Mouse (Mus musculus) right cerebral cortex, postnatal 14 days (tissue): ENCODE data around the gene Wdr82.
A peak's percentile ranks its signal among the peaks of the same experiment; 100 is the strongest.

Source experiments
- DNase-seq: peaks from one replicate; pipeline ENCODE4 v3.0.0; 2022

The Wdr82 gene

DNA sequence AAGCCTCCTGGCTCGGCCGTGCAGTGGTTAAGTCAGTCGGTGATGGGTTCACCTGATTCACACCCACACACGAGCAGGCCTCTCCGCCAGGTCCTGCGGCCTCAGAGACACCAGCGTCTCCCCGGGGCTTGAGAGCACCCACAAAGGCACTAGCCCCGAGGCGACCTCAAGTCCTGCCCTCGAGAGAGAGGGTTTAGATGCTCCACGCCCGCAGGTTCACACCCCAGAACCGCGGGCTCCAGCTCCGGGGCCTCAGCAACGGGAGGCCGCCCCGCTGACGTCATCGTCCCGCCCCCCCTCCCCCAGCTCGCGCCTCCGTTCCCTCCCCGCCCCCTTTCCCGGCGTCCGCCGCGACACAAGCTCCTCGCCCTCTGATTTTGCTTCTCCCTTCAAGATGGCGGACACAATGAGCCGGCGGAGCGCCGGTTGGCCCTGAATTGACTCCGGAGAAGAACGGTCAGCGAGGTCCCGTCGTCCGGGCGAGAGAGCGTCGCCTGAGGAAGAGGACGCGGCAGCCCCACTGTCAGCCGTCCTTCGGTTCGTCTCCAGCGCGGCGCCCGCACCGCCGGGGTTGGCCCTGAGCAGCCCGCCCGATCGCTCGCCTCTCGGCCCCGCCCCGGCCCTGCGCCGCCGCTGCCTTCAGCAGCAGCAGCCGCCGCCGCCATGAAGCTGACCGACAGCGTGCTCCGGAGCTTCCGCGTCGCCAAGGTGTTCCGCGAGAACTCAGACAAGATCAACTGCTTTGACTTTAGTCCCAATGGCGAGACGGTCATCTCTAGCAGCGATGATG lies at the start of gene Wdr82:
TSS of gene Wdr82 (plus strand) at position 373 of the 790 bp plus-strand sequence.
- DNase-seq, result peak; percentile 90

DNA sequence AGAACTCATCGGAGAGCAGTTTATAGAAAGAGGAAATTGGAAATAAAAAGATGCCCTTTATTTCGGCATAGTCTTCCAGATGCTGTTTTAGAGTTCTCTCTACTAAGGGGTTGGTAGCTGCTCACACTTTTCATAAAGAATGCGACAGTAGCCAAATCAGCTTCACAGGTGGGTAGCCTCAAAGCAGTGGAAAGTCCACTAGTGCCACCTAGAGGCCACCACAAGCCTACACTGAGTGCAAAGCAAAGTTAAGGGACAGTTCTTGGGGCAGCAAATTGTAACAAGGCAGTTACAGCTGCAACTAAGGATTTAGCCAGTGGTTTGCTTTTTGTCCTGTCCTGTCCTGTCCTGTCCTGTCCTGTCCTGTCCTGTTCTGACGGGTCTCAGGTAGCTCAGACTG lies 47.1 kb upstream of the Wdr82 start:
- peak; percentile 30 for DNase-seq

DNA sequence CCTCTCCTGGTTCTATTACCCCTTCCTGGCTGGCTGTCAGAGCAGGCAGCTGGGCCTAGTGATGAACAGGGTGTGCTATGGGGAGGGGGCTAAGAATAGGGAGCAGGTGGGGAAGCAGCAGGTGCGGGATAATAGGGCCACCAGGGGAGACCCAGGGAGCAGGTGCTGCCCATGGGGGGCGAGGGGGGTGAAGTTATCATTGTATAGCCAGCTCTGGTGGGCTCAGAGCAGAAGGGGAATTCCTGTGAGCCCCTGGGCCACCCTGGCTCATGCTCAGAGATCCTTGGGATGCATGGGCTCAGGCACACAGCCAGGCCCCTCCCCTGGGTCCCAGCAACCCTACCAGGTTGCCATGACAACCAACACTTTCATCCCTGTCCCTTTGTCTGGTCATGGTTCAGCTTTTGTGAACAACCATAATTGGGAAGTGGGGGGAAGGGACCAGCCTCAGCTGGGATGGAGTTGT lies 43.9 kb upstream of the Wdr82 start:
- no peak for DNase-seq

DNA sequence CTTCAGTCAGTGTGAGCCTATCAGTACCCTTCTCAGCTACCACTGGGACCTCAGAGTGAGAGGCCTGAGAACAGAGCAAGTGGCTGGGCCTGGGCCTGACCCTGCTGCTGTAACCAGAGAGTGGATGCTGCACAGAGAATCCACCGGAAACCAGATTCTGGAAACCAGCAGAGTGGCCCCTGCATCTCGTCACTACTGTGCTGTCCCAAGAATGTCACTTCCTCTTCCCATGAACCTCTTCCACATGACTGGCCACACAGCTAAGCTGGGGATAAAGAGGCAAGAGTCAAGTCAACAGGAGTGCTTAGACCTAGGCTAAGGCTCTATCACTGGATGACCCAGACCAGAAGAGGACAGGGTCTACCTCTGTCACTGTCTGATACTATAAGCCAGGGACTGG lies 41.7 kb upstream of the Wdr82 start:
- DNase-seq, result no peak

DNA sequence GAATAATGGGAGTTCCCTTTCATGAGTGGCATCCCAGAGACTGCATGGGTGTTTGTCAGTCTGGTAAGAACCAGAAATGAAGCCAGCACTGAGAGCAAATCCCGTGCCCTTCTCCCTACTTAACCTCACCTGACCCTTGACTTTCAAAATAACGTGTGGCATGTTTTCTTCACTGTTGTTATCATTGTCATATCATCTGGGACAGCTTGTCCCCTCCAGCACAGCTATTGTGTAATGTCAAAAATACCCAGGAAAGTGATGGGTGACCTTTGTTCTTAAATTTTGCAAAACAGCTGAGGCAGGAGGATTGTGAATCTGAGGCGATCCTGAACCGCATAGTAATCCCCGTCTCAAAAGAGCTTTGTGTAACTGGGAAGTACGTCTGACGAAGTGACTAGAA lies 40.5 kb upstream of the Wdr82 start:
- DNase-seq, result no peak

DNA sequence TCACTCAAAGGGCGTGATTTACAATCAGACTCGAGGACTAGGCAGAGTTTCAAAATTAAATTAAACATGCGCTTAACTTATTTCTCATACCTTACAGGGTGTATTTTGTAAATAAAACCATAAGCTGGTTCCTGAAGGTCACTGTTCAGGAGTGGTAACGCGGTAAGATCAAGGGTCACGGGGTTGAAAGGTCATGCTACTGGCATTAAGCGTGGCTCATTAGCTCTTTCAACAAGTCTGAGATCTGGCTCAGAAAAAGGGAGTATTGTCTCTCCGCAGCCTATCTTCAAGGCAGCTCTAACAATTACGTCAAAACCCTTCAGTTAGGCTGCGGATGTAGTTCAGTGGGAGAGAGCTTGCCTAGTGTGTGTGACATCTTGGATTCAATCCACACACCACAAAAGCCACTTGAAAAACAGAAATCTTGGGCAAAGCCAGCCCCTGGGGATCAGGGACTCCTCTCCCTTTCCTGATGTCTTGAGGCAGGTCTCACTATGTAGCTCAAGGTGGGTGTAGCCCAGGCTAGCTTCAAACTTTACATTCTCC lies 33.0 kb upstream of the Wdr82 start:
- no peak for DNase-seq

DNA sequence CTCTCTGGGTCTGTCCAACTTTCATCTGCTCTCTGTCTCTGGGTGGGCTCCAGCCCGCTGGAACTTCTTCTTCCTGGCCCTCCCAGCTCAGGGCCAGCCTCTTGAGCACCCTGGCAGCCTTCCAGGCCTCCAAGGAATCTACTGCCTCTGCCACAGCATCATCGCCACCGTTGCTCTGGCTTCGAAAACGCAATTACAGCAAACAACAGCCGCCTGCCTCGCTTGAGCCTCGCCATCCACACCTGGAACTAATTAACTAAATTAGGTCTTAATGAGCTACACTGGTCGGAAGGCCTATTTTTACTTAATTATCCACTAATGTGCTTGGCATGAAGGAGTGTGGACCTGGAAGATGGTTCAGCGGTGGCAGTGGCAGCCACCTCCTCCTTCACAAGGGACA lies 31.0 kb upstream of the Wdr82 start:
- peak; percentile 47 for DNase-seq

DNA sequence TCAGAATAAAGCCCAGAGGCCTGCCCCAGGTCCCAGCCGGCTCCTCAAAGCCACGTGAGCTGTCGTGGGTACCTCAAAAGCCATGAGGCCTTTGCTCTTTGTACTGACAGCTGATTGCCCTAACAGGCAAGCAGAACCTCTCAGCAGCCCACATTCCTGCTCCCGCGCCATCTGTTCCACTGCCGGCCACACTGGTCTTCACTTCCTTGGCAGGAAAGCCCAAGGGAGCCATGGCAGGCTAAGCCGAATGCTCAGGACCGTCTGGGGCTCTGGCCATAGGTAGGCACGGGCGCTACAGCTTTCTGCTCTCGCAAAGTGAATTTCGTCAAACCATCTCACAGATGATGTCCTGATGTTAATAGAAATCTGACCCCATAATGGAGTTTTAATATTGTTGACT lies 28.8 kb upstream of the Wdr82 start:
- no peak for DNase-seq

DNA sequence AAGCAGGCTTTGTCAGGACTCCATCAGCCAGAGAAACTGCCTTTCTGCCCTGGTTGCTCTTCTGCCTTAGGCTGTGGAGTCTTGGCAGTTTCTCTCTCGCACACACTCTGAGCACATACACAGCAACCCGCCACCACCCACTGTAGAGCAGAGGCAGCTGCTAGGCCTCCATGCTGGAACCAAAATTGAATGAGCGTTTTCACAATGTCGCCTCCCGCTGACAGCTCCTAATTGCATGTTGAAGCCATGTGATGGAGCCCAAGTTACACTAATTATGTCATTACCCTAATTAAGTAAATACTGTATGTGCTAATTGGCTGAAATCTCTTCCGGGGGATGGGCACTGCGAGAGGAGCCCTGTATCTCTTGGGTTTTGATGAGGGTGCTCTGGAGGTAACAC lies 26.6 kb upstream of the Wdr82 start:
- no peak for DNase-seq

DNA sequence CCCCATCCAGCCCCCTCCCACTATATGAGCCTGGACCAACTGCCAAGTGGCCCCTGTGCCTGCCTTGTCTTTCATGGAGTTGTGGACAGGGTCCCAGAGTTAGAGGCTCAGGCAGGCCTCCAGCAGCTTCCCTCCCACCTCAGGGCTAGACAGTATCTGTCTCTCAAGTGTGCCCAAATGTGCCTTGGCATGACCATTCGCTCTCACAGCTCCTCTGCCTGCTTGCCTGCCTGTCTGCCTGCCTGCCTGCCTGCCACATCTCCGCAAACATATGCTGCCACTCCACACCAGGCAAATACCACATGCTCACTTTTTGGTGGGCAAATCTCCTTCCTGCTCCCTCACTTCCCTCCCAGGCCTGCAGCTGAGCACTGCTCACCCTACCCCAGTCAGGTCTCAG lies 25.1 kb upstream of the Wdr82 start:
- DNase-seq, result no peak

DNA sequence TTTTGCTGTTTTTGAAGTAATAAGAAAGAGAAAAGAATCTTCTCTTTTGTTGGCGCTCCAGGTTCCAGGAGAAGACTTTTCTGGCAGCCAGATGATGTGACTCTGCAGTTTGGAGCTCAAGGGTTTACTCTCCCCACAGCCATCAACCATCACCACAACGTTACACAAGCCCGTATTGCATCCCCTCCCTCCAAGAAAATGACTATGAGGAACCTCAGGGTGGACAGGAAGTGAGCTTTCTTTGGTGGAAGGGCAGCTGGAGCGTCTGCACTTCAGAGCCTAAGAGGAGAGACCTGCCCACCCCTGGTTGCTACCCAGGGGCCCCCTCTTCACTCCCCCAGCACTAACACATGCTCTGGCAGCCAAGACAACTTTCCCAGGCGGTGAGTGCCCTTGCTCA lies 23.4 kb upstream of the Wdr82 start:
- no peak for DNase-seq

DNA sequence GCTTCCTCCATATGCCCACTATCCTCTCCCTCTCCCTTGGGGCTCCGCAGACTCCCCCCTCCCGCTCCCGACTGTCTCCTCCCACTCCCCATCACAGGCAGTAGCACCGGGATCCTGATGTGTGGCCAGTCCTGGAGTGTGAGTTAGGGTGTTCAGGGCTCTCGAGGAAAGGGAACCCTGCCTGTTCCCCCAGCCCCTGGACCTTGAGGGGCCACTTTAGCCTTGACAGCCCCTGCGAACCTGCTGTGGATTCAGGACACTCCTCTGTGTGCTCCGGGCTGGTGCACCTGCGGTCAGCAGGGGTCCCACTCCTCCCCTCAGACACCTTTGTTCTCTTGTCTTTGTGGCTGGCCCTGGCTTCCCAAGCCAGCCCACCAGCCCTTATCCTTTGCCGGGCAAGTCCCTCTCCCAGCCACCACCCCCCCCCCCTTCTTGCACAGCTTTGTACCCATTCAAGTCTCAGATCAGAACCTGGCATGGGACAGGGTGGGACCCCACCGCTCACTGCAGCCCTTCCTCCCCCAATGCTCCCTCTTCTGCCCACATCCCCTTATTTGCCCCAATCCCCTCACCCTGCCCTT lies 22.8 kb upstream of the Wdr82 start:
- DNase-seq, result no peak

DNA sequence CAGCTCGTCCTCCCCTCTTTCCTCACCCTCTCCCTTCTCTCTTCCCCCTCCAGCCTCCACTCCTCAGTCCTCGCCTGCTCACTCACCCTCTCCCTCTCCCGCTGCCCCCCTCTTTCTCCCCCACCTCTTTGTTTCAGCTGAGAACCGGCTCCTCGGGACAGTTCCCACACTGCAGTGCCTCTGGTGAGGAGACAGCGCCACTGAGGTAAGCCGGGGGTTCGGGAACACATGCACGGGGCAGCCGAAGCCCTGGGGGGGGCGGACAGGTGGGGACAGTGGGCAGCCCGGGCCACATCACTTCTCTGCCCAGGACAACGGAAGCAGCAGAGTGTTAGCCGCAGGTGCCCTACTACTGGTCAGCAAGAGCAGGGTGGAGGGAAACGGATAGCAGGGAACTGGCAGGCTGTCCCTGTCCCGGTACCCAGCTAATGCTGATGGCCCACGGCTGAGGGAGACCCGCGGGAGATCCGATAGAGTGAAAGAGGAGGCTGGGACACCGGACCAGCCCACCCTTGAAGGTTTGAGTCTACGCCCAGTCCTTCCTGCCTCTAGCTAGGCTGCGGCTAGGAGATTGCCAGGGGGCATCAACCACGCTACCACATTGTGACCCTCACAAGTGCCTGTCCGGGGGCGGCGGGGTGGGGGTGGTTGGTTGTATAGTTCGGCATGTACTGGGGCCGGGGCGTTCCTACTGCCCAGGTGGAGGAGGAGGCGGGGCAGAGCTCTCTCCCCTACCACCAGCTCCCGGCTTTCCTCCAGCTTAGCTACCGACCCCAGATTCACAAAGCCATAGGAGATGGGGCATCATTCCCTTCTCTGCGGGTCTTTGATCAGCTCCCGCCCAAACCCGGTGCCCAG lies 22.0 kb upstream of the Wdr82 start:
- no peak for DNase-seq

DNA sequence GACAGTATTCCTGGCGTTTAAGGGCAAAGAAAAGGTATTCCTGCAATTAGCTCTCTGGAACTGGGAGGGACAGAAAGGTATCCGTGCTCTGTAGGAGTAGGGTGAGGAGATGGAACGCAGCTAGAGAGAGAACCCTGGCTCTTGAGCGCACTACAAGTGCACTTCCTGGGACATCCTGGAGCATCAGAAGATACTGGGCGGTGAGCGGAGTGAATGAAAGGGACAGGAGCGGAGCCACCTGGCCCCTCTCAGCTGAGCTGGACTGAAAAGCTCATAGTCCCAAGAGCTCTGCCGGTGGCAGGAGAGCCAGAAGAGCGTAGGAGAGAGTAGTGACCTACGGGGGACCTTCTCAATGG lies 21.4 kb upstream of the Wdr82 start:
- DNase-seq, result no peak

DNA sequence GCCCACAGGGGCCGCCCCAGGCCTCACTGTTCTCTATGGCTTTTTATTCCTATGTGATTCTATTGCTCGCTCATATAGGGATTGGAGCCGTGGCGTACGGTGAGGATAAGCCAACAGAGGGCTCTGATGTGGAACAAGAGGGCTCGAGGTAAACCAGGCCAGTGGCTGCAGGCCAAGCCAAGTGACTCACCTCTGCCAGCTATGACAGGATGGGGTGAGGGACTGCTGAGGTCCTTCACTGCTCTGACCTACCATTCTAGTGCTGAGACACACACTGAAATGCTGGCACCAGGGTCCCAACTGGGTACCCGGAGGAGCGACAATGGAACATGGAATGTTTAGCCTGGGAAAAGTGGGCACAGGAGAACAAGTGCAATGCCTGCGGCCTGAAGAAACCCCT lies 16.6 kb upstream of the Wdr82 start:
- no peak for DNase-seq

DNA sequence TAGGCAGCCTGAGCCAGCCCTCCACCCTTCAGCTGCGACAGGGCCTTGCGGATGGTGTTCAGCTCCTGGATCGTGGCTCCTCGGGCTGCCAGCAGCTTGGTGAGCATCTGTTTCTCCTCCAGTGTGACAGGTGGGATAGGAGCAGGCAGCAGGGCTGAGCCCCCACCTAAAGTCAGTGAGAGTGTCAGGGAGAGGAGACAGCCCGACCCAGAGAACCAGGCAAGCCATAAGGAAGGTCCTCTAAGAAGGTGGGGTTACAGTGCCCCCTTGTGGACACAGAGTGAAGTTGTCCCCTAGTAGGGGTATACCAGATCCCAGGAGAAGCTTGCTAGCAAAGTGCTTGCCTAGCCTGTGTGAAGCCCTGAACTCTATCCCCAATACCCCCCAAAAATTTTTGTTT lies 14.3 kb upstream of the Wdr82 start:
- peak; percentile 59 for DNase-seq

DNA sequence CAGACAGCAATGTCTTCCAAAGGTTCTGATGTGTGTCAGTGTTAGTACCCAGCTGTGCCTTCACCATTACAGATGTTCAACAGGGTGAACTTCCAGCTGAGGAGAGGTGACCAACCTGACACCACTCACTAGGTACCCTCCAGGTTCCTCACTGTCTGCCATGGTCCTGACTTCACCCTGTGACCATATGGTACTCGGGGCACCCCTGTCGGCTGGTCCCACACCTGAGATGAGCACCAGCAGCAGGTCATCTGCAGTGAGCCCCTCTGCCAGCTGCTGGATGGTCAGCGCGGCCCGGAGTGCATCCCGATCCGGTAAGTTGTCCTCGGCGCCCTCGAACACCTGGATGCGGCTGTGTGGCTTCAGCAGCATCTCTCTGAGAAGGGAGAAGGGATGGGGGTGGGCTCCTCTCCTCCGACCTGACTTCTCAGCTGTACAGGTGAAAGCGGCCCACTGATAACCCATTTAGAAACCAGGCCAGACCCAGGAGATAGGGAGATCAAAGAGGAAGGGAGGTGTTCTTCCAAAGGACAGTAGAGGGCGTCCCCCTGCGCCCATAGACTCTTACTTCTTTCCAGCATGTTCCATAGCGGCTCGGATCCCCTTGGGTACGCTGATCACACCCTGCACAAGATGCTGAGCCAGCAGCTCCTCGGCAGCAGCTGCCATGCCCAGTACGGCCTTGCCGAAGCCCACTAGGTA lies 13.7 kb upstream of the Wdr82 start:
- no peak for DNase-seq

DNA sequence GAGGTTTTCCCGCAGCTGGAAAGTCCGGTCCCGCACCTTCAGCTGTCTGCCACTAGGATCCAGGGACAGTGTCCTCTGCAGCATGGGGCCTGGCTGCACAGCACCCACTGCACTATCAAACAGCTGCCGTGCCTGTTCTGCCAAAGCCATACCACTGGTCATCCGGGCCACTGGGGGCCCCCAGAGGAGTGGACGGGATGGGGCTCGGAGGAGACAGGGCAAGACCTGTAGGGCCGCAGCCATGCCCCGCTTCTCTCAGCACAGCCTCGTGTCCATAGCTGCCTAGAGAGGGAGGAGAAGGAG lies 13.2 kb upstream of the Wdr82 start:
- no peak for DNase-seq

DNA sequence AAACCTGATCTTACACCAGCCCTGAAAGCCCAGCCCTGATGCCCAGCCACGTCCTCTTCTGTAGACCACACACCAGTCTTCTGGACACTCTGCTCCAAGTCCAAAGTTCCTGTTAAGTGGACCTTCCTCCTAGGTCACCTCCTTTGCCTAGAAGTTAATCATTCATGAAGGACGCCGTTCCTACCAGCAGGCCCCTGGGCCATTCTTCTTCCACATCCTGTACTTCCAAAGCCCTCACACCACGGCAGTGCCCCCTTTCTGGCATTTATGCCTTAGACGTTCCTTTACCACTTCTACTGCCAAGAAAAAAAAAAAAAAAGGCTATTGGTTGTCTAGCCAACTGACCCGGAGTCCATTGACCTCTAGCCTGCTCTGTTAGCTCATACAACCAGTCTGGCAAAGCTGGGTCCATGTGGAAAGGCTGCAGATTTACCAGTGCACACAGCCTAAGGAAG lies 12.7 kb upstream of the Wdr82 start, which contains the start of gene Glyctk:
TSS of gene Glyctk (minus strand) at position 102 of the 455 bp plus-strand sequence.
- DNase-seq, result no peak

DNA sequence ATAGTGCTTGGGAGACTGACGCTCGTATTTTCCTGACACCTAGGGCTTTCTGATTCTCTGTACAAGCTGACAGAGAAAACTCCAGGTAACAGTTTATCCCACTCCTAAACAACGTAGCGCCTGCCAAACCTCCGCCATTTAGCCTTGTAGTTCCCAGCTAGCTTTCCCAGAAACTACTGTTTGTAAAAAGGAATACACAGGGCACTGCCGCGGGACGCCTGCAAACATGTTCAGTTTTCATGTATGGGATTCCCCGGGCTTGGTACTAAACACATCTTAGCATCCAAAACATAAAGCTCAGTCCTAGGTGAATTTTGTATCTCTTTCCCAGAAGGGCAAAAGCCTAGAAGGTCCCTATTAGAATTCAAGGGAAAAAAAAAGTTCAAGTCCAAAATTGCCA lies 11.5 kb upstream of the Wdr82 start:
- DNase-seq, result no peak

DNA sequence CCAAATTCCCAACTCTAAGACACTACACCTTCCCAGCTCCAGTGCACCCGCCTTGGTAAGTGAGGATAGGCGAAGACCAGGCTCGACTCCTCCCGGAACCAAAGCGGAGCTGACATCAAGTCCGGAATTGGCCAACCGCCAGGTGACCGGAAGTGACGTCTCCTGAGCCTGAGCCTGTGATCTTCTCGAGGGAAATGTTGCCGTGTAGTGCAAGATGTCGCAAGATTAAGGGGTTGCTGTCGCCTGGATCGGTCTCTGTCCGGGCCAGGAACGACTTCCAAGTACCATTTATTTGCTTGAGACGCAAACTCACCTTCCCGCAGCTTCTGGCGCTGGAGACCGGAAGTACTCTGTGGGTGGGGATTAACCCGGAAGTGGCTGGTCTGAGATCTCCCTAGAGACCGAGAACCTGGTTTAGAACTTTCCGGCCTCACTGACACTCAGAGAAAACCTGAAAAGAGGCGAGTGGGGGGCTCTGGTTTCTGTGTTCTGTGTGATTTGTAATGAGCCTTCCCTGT lies 10.9 kb upstream of the Wdr82 start:
- DNase-seq, result peak; percentile 99

DNA sequence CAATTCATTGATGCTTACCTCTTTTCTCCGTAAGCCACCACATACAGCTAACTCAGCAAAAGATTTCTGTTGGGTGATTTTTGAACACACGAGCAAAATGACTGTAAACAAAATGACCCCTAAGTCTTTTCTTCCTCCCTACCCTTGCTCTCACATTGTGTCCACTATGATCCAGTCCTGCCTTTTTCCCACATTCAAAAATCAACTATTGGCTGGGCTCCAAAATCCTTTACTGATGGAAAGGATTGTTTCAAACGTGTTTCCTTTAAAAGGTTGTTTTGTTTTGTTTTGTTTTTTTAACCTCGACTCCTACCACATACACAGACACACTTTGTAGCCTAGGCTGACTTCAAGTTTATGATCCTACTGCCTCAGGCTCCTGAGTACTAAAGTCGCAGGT lies 10.3 kb upstream of the Wdr82 start:
- no peak for DNase-seq

DNA sequence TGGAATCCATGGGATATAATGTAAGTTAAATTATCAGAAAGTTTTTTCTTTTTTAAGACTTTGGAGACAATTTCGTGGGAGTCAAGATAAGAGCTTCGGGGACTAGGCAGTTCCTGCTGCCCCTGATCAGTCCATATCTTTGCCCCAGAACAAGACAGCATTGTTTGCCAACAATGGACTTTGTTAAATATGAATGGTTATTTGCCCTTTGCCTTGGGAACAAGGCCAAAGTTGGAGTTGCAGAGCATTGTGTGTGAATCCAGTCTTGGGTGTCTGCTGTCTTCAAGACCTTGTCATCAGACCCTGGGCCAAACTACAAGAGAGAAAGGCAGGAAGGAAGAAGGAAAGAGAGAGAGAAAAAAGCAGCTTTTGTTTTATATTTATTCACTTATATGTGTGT lies 4.0 kb upstream of the Wdr82 start:
- no peak for DNase-seq
